Mouse (Mus musculus) kidney, postnatal 10 days (tissue): ENCODE results near the gene Cnpy2.
A peak's percentile ranks its signal among the peaks of the same experiment; 100 is the strongest.
"Not testable (repeated sequence)": the region's sequence is repeated elsewhere in the genome, so short reads cannot be mapped to it uniquely, and the experiment has no call there.

Experiments
- DNase-seq: peaks from one replicate; pipeline ENCODE4 v3.0.0; 2021; ENCODE audit warnings: mixed read lengths

Cnpy2 gene

DNA sequence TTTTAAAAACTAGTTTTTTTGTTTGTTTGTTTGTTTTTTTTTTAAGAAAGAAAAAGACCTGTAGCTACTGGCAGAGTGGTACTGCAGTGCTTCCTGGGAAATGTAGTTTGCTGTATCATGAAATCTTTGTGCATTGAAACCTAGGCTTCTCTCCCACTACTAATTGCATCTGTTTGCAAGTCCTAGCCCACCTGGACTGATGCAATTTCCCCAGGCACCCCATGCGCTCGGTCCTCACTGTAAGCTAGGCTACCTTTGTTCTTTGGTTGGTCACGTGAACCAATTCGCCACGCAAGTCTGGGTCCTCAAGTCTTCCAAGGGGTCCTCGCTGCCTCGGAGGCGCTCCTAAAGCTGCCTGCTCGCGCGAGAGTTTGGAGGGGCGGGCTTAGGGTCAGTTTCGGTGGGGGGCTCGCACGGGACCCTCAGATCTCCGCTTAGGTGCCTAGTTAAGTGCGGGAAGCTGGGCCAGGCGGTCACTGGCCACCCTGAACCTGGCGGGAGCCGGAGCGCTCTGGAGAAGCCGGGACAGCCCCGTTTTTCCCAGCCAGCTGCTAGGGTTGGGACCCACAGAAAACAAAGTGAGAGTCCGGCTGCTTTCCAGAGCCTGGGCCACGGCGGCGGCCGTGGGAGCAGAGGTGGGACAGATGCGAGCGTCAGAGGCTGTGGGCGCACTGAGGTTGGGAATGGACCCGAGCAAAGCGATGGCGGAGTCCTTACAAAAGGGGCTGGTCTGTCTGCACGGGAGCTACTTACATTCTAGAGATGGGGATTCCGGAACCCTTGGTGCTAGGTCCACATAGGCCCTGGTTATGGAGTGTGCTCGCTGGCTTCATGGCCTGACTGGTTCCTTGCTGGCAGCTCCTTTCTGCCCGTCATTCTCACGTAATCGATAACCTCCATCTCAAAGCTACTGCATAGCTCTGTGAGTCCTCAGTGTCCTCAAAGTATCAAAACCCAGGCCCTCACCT is at the start of gene Cnpy2:
Gene Cnpy2 (plus strand): TSS at position 319 of the 968 bp plus-strand sequence.
- peak; percentile 91 for DNase-seq

- not testable (repeated sequence) for DNase-seq
Measured at GRCm38 (mm10) chr10:128272819-128273439, 49.3 kb upstream of the Cnpy2 start.

DNA sequence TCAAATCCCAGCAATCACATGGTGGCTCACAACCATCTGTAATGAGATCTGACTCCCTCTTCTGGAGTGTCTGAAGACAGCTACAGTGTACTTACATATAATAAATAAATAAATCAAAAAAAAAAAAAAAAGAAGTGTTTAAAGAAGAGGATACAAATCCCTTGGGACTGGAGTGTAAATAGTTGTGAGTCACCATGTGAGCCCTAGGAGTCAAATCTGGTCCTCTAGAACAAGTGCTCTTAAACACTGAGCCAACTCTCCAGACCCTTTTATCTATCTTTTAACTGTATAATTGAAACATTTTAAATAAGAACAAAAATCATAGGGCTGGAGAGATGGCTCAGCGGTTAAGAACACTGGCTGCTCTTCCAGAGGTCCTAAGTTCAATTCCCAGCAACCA is 46.9 kb upstream of the Cnpy2 start:
- not testable (repeated sequence) for DNase-seq

DNA sequence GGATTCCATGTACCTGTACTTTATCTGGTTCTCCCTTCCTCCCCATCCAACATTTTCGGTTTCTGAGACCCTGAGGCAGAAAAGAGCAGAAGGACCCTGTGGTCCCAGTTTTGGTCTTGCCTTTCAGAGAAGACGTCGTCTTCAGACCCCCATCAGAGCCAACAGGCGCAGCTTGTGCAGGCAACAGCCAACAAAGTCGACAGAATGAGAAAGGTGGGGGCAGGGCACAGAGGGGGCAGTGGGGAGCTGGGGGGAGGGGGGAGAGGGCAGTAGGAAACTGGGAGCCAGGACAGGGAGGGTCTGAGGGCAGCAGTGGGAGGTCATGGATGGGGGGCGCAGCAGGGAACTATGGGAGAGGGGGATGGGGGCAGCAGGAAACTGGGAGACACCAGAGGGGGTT is 44.1 kb upstream of the Cnpy2 start:
- DNase-seq = no peak

DNA sequence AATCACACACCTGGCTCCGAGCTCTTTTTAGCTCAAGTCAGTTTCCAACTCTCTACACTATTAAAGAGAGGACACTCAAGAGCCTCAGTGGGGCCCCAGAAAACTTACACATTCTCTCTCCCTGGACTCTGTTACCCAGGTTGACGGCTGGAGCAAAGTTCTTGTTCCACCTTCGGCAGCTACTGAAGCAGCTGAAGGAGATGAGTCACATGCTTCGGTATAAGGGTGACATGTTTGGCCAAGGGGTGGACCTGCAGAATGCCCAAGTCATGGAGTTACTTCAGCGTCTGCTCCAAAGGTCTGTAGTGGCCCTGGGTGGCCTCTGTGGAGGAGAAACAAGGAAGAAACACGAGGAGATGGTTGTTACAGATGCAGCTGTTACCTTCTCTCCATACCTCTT is 41.3 kb upstream of the Cnpy2 start:
- no peak for DNase-seq

GRCm38 (mm10) chr10:128281682-128282081 is 40.6 kb upstream of the Cnpy2 start:
- DNase-seq = no peak

DNA sequence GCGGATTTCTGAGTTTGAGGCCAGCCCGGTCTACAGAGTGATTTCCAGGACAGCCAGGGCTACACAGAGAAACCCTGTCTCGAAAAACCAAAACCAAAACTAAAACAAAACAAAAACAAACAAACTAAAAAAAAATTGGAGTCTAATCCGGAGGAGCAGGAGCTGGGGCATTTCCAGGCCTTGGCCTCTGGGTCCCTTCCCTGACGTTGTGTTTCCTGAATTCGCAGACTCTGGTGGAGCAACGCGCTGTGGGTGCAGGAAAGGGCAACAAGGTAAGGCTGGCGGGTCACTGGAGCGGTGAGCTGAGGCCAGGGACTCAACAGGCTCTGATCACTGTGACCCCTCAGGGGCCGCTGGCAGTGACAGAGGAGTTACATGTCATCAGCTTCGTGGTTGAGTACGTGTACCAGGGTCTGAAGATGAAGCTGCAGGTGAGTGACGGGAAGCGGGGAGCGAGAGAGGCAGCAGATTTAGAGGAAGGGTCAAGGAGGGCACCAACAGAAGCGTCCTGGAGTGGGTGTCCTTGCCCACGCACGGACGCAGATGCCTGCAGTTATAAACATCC is 39.3 kb upstream of the Cnpy2 start:
- DNase-seq = no peak

- peak; percentile 86 for DNase-seq
Measured at GRCm38 (mm10) chr10:128283604-128284579, 38.4 kb upstream of the Cnpy2 start.

GRCm38 (mm10) chr10:128290594-128290993 is 31.7 kb upstream of the Cnpy2 start:
- DNase-seq = not testable (repeated sequence)

GRCm38 (mm10) chr10:128296370-128297090 is 25.7 kb upstream of the Cnpy2 start:
- no peak for DNase-seq

DNA sequence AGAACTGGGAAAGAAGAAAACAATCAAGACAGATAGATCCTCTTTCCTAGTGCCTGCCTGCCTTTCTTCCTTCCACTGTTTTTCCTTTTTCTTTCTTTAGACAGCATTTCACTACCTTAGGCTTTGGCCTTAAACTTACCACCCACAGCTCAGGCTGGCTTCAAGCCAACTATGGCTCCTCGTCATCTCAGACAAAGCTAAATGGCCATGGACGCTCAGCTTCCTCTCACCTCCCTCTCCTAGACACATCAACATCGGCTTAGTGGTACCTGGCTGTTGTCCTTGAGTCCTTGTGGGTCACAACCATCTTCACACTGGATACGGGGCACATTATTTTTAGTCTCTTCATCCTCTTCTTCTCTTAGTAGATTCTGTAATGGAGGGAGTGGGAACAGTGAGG is 25.0 kb upstream of the Cnpy2 start:
- DNase-seq = no peak

DNA sequence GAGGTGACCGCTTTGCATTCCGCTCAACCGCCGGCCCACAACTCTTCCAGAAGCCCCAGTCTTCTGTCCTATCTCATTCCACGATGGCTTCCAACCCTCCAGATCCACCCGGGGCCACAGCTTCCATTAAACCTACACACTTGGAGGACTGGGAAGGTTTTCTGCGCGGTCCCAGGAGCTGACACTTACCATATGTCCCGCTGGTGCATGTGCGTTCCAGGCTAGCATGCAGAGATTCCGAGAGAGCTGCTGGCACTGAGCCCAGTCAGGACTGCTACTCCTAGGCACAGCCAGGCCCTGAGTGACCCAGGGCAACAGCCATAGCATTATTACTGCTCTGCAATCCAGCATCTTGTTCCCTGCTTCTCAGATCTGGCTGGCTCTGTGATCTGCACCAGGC is 24.6 kb upstream of the Cnpy2 start:
- DNase-seq = peak; percentile 53

GRCm38 (mm10) chr10:128298243-128298642 is 24.0 kb upstream of the Cnpy2 start:
- DNase-seq = no peak

DNA sequence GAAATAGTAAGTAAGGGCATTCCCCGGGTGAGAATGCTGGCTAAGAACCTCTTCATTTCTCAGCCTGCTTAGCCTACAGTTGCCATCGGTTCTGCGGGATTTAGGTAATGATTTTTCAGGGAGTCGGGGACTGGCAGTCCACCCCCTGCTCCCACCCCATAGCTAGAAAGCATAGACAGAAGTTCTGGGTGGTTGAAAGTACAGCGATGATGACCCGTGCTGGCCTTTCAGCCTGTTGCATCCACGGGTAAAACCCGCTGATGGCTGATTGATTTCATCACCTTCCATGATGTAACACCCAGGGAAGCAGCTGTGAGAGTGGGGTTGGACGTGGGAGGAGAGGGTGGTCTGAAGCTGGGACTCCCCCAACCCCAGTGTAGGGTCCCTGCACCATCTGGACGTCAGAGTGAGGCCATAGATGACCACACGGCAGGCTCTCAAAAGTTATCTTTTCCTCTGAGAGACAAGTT is 23.5 kb upstream of the Cnpy2 start, which contains the start of gene Il23a:
Gene Il23a (minus strand): TSS at position 51 of the 470 bp plus-strand sequence.
- no peak for DNase-seq

DNA sequence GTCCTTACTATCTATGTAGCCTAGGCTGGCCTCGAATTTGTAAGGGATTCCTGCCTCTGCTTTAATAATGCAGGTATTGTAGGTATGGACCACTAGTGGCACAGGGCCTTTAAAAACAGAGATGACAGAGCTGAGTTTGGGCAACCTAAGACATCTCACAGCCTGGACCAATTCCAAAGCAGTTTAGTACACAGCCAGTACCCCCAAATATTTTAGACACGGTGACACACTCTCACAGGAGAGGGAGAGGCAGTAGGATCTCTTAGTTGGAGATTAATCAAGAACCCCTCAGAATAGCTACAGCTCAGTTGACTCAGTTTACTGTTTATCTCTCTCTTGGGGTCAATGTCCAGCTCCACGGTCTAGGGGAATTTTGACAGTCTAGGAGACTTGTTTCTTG is 19.9 kb upstream of the Cnpy2 start:
- DNase-seq = no peak

DNA sequence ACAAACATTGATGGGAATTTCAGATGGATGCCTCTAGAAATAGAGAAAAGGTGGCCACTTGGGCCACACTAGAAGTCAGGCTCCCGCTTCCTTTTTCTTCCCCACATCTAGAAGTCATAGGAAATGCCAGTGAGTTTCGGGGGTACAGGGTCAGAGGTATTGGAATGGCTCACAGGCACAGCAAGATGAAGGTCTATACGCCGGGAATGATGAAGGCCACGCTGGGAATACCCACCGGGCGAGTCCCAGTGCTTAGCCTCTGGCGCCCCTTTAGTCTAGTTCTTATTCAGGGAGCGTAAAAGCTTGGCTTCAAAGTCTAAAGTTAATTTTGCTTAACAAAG is 19.5 kb upstream of the Cnpy2 start:
- DNase-seq = no peak

DNA sequence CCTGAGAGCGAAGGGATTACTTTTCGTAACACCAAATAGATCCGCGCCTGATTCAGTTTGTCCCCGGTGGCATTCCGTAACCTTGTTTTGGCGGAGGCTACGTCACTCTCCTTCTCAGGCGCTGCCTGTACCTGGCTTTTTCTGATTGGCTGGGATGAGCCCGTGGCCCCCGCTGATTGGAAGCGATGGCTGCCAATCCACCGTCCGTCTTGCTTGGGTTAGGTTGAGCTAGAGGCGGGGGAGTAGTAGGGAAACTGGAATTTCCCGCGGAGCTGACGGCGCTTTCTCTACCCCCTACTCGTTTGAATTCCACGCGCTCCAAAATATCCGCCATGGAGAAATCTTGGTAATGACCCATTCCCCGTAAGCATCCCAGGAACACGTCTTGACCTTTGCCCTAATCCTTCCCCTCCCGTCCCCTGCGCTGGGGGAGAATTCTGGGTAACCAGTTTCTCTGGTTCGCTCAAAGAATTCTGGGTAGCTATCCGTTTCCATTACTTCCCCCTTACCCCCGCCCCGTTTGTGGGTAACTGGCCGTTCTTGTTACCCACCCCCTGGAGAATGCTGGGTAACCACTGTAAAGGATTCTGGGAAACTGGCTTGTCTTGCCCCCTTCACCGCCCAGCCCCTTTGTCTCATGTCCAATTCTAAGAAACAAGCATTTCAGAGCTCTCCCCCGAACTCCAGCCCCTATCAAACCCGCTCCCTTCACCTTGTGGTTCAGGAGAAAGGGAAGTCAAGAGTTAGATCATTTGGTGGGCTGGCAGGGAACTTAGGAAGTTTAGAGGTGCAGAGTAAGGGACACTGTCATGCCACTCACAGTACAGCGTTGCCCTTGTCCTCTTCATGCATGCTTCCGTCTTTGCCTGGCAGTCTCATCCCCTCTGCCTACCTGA is 18.9 kb upstream of the Cnpy2 start, which contains the start of gene Pan2:
Gene Pan2 (plus strand): TSS at position 210 of the 896 bp plus-strand sequence.
- DNase-seq = peak; percentile 99

DNA sequence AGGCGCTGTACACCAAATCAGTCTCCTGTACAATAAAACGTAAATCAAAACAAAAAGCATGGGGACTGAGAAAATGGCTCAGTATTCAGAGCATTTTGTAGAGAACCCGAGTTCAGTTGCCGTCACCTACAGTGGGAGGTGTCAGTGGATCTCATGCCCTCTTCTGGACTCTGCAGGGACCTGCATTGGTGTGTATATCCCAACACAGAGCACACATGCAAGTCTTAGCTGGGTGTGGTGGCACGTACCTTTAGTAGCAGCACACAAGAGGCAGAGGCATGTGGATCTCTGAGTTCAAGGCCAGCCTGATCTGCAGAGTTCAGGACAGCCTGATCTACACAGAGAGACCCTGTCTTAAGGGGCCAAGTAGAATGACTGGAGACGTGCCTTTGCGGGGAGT is 12.6 kb upstream of the Cnpy2 start:
- DNase-seq = no peak

- peak; percentile 84 for DNase-seq
Measured at GRCm38 (mm10) chr10:128310177-128310576, 12.1 kb upstream of the Cnpy2 start.

GRCm38 (mm10) chr10:128310902-128311301 is 11.4 kb upstream of the Cnpy2 start:
- DNase-seq = no peak
